Mouse (Mus musculus) myocyte (in vitro differentiated cells): ENCODE measurements at regions not wholly inside any gene's neighbourhood (a gene's known extent, or its start where the extent isn't known, plus 50 kb on each side); places are given as distances from the start of the nearest gene placed in this dataset.

Experiments
- CEBPB ChIP-seq: IDR thresholded peaks from 2 replicates; pipeline ENCODE4 v1.6.1; 2011; ENCODE audit warnings: mild to moderate bottlenecking, moderate library complexity; ENCODE audit not compliant: poor library complexity, insufficient read depth, severe bottlenecking
- E2F4 ChIP-seq: IDR thresholded peaks from one replicate; pipeline ENCODE4 v1.6.1; 2011; ENCODE audit warnings: mild to moderate bottlenecking, control low read depth, moderate library complexity; ENCODE audit not compliant: insufficient read depth
- MAX ChIP-seq: IDR thresholded peaks from one replicate; pipeline ENCODE4 v1.6.1; 2011; ENCODE audit warnings: low read depth, mild to moderate bottlenecking, control low read depth
- MYOG ChIP-seq, 3 experiments: IDR thresholded peaks; one replicate each; pipeline ENCODE4 v1.6.1; 2011; ENCODE audit warnings: control low read depth in 2 of 3, low read depth in 2 of 3, mild to moderate bottlenecking in 2 of 3; ENCODE audit not compliant: insufficient read length in 2 of 3, control insufficient read depth in 1 of 3, insufficient read depth in 1 of 3
- POLR2A ChIP-seq: IDR thresholded peaks from one replicate; pipeline ENCODE4 v1.6.1; 2011; ENCODE audit warnings: low read depth, mild to moderate bottlenecking, control low read depth, moderate library complexity; ENCODE audit not compliant: insufficient read length
- POLR2AphosphoS2 ChIP-seq: IDR thresholded peaks from one replicate; pipeline ENCODE4 v1.6.1; 2011; ENCODE audit warnings: low read depth, control low read depth; ENCODE audit not compliant: insufficient read length
- REST ChIP-seq: IDR thresholded peaks from one replicate; pipeline ENCODE4 v1.6.1; 2011; ENCODE audit warnings: mild to moderate bottlenecking, control low read depth, moderate library complexity; ENCODE audit not compliant: insufficient read depth, insufficient read length
- SRF ChIP-seq: IDR thresholded peaks from one replicate; pipeline ENCODE4 v1.6.1; 2011; ENCODE audit warnings: low read depth; ENCODE audit not compliant: control insufficient read depth, insufficient read length
- TCF12 ChIP-seq: IDR thresholded peaks from one replicate; pipeline ENCODE4 v1.6.1; 2011; ENCODE audit warnings: mild to moderate bottlenecking, control low read depth; ENCODE audit not compliant: poor library complexity, insufficient read depth, severe bottlenecking
- TCF3 ChIP-seq: IDR thresholded peaks from one replicate; pipeline ENCODE4 v1.6.1; 2011; ENCODE audit warnings: low read depth, control low read depth; ENCODE audit not compliant: insufficient read length
- USF1 ChIP-seq: IDR thresholded peaks from one replicate; pipeline ENCODE4 v1.6.1; 2011; ENCODE audit warnings: low read depth, mild to moderate bottlenecking, control low read depth, moderate library complexity

GRCm38 (mm10) chr10:68976443-68977025, 174.7 kb upstream of the Rhobtb1 start:
- TF ChIP-seq POLR2A (no peak), MYOG (IDR thresholded peaks at IDR 0.05; ENCODE audit: control insufficient read depth in 1 of 3, insufficient read depth in 1 of 3, insufficient read length in 2 of 3, low read depth in 2 of 3) (no peak), REST (no peak), USF1 (no peak), POLR2AphosphoS2 (no peak), CEBPB (no peak), TCF3 (no peak), MAX (no peak), E2F4 (no peak), SRF (no peak), TCF12 (no peak)
